Mouse (Mus musculus): ENCODE results near the gene Dlg5. TPM values are rescaled to one million over a fixed set of nuclear protein-coding genes. Genes with fewer than 3 reads are reported as not detected.
A peak's percentile ranks its signal among the peaks of the same experiment; 100 is the strongest.

Gene Dlg5
- polyA plus RNA-seq, 1 experiment from 2014 or later = 32.5 TPM

DNA sequence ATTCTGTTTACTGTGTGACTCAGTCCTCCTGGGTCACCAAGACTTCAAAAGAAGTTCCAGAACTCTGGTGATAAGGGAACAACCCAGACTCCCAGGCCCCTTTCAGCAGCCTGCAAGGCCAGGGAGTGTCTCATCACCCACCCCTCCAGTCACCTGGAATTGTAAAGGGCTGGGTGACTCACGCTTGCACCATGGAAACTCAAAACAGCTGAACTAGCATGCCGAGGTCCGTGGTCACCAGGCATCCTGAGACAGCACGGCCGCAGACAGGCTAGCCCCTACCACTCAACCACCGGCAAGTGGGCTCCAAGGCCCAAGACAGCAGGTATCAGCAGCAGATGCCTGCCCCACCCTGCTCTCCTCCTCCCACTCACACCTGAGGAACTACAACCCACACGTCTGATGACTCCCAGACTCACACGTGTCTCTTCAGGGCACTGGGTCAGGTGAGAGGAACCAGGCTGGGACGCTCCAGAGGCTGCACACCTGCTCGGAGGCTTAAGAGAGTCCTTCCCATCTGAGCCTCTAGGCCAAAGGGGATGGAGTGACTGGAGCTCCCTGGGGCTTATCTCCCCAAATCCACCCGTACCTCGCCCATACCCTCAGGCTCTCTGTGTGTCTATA, 38.9 kb downstream of the Dlg5 start:
- peak overlapping the region; percentile 26; the same call in 1 of the 2 replicates for H3K27ac ChIP-seq
- no peak overlapping the region for H3K4me3 ChIP-seq (replicated peaks; ENCODE audit: low read length)
- H3K4me1 ChIP-seq (replicated peaks; ENCODE audit: control insufficient read depth, insufficient read depth, low read length) = peaks cover 35% of the 10 kb centered on the region
- ATAC-seq (ENCODE audit: low FRiP score) = no peak
- 71% methylated on average over 12 of the region's 12 CpGs for WGBS
- no peak for DNase-seq (ENCODE audit: low spot score)
- H3K36me3 ChIP-seq (replicated peaks; ENCODE audit: control insufficient read depth, insufficient read depth) = no peaks in the 10 kb centered on the region
- no peaks in the 10 kb centered on the region for H3K9me3 ChIP-seq (ENCODE audit: control insufficient read depth, low read length)
- no peak overlapping the region for H3K4me2 ChIP-seq (replicated peaks)
- no peaks in the 10 kb centered on the region for H3K27me3 ChIP-seq (ENCODE audit: control insufficient read depth, insufficient read depth, low read length)
- H3K9ac ChIP-seq = no peak overlapping the region

DNA sequence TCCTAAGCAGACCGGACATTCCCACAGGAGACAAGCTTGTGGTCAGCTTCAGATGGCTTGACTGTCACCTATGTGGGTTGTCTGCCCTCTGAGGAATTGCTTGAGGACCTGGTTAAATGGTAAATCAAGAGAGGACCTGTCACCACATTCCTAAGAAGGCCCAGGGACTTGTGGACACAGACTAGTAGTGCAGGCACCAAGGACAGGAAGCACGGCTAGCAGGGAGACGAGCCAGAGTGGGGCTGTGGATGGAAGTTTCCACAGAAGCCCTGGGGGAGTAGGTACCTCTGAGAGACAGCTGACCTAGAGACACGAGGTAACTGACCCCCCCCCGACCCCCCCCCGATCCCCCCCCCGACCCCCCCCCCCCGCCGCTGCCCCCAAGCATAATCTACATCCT, 39.4 kb downstream of the Dlg5 start:
- ATAC-seq (ENCODE audit: low FRiP score) (no peak), DNase-seq (ENCODE audit: low spot score) (no peak)
- 34% methylated on average over 7 of the region's 9 CpGs for WGBS
- no peak overlapping the region for H3K9ac ChIP-seq
- H3K4me2 ChIP-seq (replicated peaks) = no peak overlapping the region
- H3K4me3 ChIP-seq (replicated peaks; ENCODE audit: low read length) = no peak overlapping the region
- H3K36me3 ChIP-seq (replicated peaks; ENCODE audit: control insufficient read depth, insufficient read depth) = no peaks in the 10 kb centered on the region
- H3K27me3 ChIP-seq (ENCODE audit: control insufficient read depth, insufficient read depth, low read length) = no peaks in the 10 kb centered on the region
- peaks cover 34% of the 10 kb centered on the region for H3K4me1 ChIP-seq (replicated peaks; ENCODE audit: control insufficient read depth, insufficient read depth, low read length)
- no peaks in the 10 kb centered on the region for H3K9me3 ChIP-seq (ENCODE audit: control insufficient read depth, low read length)
- H3K27ac ChIP-seq = peak overlapping the region; percentile 70; the same call in 1 of the 2 replicates

DNA sequence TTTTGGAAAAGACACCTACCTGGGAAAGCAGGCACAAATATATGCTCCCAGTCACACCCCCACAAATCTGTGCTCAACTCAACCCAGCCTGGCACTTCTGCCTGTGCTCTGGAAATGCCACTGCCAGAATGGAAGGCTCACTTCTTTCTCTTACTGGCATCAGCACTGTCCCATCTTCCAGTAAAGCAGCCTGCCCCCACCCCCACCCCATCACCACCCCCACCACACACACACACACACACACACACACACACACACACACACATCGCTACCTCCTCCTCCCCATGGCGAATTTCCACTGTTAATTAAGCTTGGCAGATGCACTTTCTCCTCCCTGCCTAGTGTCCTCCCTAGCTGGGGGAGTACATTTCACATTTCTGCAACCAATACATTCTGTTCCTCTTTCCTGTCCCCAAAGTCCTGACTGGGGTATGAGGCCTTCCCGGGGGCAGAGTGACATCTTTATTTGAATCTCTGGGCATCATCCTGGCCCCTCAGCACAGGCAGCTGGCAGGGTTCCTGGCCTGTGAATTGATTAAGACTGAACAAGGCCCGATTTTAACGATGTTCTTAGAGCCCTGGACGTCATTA, 40.3 kb downstream of the Dlg5 start:
- H3K4me3 ChIP-seq (replicated peaks; ENCODE audit: low read length) = no peak overlapping the region
- peak overlapping the region; percentile 70 for H3K27ac ChIP-seq
- no peaks in the 10 kb centered on the region for H3K9me3 ChIP-seq (ENCODE audit: control insufficient read depth, low read length)
- H3K27me3 ChIP-seq (ENCODE audit: control insufficient read depth, insufficient read depth, low read length) = no peaks in the 10 kb centered on the region
- H3K4me1 ChIP-seq (replicated peaks; ENCODE audit: control insufficient read depth, insufficient read depth, low read length) = peaks cover 34% of the 10 kb centered on the region
- H3K9ac ChIP-seq = no peak overlapping the region; the same call in 1 of the 2 replicates
- WGBS = 7% methylated on average over 6 of the region's 6 CpGs
- no peak overlapping the region for H3K4me2 ChIP-seq (replicated peaks)
- ATAC-seq (ENCODE audit: low FRiP score) (peak; percentile 35), DNase-seq (ENCODE audit: low spot score) (peak; percentile 32)
- peaks cover under 1% of the 10 kb centered on the region for H3K36me3 ChIP-seq (replicated peaks; ENCODE audit: control insufficient read depth, insufficient read depth)

DNA sequence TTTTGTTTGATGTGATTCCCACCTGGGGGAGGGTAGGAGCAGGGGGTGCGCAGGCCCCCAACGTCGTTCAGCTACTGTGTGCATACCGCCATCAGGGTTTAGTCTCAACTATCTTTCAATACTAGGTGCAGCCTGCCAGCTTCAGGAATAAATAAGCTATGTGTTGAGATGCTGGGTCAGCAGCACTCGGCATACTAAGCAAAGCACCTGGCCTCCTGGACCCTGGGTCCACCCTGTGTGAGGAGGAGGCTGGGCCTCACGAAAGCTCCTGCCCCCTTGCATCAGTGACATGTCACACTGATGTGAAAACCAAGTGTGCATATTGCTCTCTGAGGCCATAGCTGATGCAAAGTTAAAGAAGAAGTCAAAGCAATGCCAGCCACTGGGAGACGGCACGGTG, 42.5 kb downstream of the Dlg5 start:
- ATAC-seq (ENCODE audit: low FRiP score) (no peak), DNase-seq (ENCODE audit: low spot score) (no peak)
- 91% methylated on average over 8 of the region's 8 CpGs for WGBS
- Histone ChIP-seq H3K27me3 (ENCODE audit: control insufficient read depth, insufficient read depth, low read length) (no peaks in the 10 kb centered on the region), H3K36me3 (replicated peaks; ENCODE audit: control insufficient read depth, insufficient read depth) (peaks cover 8% of the 10 kb centered on the region), H3K9ac (no peak overlapping the region), H3K4me1 (replicated peaks; ENCODE audit: control insufficient read depth, insufficient read depth, low read length) (peaks cover 34% of the 10 kb centered on the region), H3K4me2 (replicated peaks) (no peak overlapping the region), H3K4me3 (replicated peaks; ENCODE audit: low read length) (no peak overlapping the region), H3K27ac (no peak overlapping the region), H3K9me3 (ENCODE audit: control insufficient read depth, low read length) (no peaks in the 10 kb centered on the region)

DNA sequence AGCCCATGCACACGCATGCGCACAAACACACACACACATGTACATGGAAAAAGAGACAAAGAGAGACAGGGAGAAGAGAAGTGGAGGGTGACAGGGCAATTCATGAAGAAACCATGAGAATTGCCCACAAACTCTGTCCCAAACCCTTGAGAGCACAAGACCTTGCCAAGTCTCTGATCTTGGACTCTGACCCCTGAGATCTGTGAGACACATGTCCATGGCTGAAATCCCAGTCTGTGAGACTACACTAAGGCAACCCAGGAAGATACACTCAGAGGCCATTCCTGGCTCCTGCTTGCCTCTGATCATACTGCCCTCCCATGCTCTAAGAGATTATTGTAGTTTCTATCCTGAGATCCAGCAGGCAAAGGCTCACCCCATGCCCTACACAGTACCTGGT, 44.9 kb downstream of the Dlg5 start:
- H3K4me2 ChIP-seq (replicated peaks) = no peak overlapping the region
- no peak overlapping the region for H3K4me3 ChIP-seq (replicated peaks; ENCODE audit: low read length)
- H3K9ac ChIP-seq = no peak overlapping the region
- no peak overlapping the region for H3K27ac ChIP-seq
- WGBS = 96% methylated on average over 2 of the region's 2 CpGs
- peaks cover 8% of the 10 kb centered on the region for H3K36me3 ChIP-seq (replicated peaks; ENCODE audit: control insufficient read depth, insufficient read depth)
- H3K9me3 ChIP-seq (ENCODE audit: control insufficient read depth, low read length) = no peaks in the 10 kb centered on the region
- H3K4me1 ChIP-seq (replicated peaks; ENCODE audit: control insufficient read depth, insufficient read depth, low read length) = peaks cover 21% of the 10 kb centered on the region
- ATAC-seq (ENCODE audit: low FRiP score) (no peak), DNase-seq (ENCODE audit: low spot score) (no peak)
- no peaks in the 10 kb centered on the region for H3K27me3 ChIP-seq (ENCODE audit: control insufficient read depth, insufficient read depth, low read length)

DNA sequence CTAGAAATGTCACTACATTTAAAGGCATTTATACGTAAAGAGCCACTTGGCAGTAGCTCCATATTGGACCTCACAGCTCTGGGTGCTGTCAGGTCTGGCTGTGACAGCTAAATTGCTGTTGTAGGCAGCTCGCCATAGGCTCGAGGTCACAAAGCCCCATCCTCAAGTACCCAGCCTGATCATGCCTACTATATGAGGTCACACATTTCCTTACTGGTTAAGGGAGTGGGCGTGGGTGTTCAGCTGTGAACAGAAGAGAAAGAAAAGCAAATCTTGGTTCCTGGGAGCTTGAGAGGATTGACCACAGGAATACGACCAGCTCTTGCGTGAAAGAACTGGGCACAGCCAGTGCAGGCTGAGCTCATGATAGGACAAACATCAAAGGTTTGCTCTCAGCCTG, 46.0 kb downstream of the Dlg5 start:
- H3K36me3 ChIP-seq (replicated peaks; ENCODE audit: control insufficient read depth, insufficient read depth) = peaks cover 8% of the 10 kb centered on the region
- no peaks in the 10 kb centered on the region for H3K9me3 ChIP-seq (ENCODE audit: control insufficient read depth, low read length)
- H3K4me1 ChIP-seq (replicated peaks; ENCODE audit: control insufficient read depth, insufficient read depth, low read length) = peaks cover 10% of the 10 kb centered on the region
- ATAC-seq (ENCODE audit: low FRiP score) = no peak
- WGBS = 90% methylated on average over 6 of the region's 6 CpGs
- no peak overlapping the region for H3K4me3 ChIP-seq (replicated peaks; ENCODE audit: low read length)
- no peak overlapping the region for H3K27ac ChIP-seq
- DNase-seq (ENCODE audit: low spot score) = no peak
- no peaks in the 10 kb centered on the region for H3K27me3 ChIP-seq (ENCODE audit: control insufficient read depth, insufficient read depth, low read length)
- no peak overlapping the region for H3K9ac ChIP-seq
- no peak overlapping the region for H3K4me2 ChIP-seq (replicated peaks)

DNA sequence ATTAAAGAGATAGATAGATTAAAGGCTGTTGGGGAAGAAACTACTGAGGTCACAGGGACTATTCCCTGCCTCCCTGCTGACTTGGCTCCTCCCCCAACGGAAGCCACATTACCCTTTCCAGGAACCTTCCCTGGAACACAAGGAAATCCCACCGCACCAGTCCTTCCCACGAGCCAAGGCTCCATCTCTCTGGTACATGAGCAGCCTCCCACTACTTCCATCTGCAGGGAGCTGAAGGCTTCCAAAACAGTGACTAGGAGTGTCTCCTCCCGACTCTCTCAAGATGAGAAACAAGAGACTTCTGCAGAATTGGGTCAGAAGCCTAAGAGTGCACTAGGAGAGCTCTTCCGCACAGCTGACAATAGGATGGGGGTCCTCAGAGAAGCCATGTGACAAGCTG, 47.9 kb downstream of the Dlg5 start:
- no peaks in the 10 kb centered on the region for H3K9me3 ChIP-seq (ENCODE audit: control insufficient read depth, low read length)
- no peak for ATAC-seq (ENCODE audit: low FRiP score)
- H3K27me3 ChIP-seq (ENCODE audit: control insufficient read depth, insufficient read depth, low read length) = no peaks in the 10 kb centered on the region
- H3K4me1 ChIP-seq (replicated peaks; ENCODE audit: control insufficient read depth, insufficient read depth, low read length) = no peaks in the 10 kb centered on the region
- no peak overlapping the region for H3K4me2 ChIP-seq (replicated peaks)
- no peak for DNase-seq (ENCODE audit: low spot score)
- H3K9ac ChIP-seq = no peak overlapping the region
- H3K27ac ChIP-seq = no peak overlapping the region
- peaks cover 8% of the 10 kb centered on the region for H3K36me3 ChIP-seq (replicated peaks; ENCODE audit: control insufficient read depth, insufficient read depth)
- WGBS = 86% methylated on average over 5 of the region's 5 CpGs
- H3K4me3 ChIP-seq (replicated peaks; ENCODE audit: low read length) = no peak overlapping the region

DNA sequence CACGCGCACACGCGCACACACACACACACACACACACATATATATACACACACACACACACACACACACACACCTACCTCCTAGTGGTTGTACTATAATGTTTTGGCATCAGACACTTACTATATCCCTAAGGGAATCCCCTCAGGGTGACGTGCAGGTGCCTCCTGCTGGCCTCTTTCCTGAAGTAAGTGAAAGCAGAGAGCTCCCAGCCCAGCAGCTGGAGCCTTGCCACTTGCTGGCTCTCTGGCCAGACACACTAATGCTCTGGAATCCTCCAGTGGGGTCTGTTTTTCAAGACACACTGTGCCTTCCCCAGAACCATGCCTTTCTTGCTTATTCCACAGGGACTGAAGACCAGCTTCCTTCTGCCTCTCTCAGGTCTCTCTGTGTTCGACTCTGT, 48.8 kb downstream of the Dlg5 start:
- no peaks in the 10 kb centered on the region for H3K4me1 ChIP-seq (replicated peaks; ENCODE audit: control insufficient read depth, insufficient read depth, low read length)
- ATAC-seq (ENCODE audit: low FRiP score) (no peak), DNase-seq (ENCODE audit: low spot score) (no peak)
- no peaks in the 10 kb centered on the region for H3K9me3 ChIP-seq (ENCODE audit: control insufficient read depth, low read length)
- H3K4me2 ChIP-seq (replicated peaks) = no peak overlapping the region
- H3K36me3 ChIP-seq (replicated peaks; ENCODE audit: control insufficient read depth, insufficient read depth) = peaks cover 8% of the 10 kb centered on the region
- no peak overlapping the region for H3K4me3 ChIP-seq (replicated peaks; ENCODE audit: low read length)
- H3K9ac ChIP-seq = no peak overlapping the region
- H3K27ac ChIP-seq = no peak overlapping the region
- WGBS = 86% methylated on average over 6 of the region's 6 CpGs
- H3K27me3 ChIP-seq (ENCODE audit: control insufficient read depth, insufficient read depth, low read length) = no peaks in the 10 kb centered on the region

DNA sequence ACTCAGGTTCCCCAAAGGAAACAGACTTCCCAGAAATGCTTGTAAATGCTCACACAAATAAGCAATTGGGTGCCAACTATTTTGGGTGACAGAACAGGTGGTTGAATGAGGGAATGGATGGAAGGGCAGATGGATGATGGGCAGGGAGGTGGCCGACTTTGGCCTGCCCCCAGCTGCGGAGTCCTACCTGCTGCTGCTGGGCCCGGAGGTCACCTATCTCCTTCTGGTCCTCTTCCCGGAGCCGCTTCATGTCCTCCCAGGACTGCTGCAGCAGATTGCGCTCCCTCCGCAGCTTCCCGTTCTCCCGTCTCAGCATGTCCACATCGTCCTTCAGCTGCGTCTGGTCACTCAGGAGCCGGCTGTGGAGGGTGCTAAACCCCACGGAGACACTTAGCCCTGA, 55.6 kb downstream of the Dlg5 start:
- Histone ChIP-seq H3K36me3 (replicated peaks; ENCODE audit: control insufficient read depth, insufficient read depth) (0 out of 2 replicates have a peak, but pooled peaks cover 8% of the 10 kb centered on the region), H3K4me3 (replicated peaks; ENCODE audit: low read length) (no peak overlapping the region), H3K27ac (no peak overlapping the region), H3K4me1 (replicated peaks; ENCODE audit: control insufficient read depth, insufficient read depth, low read length) (no peaks in the 10 kb centered on the region), H3K9me3 (ENCODE audit: control insufficient read depth, low read length) (no peaks in the 10 kb centered on the region), H3K9ac (no peak overlapping the region), H3K27me3 (ENCODE audit: control insufficient read depth, insufficient read depth, low read length) (no peaks in the 10 kb centered on the region), H3K4me2 (replicated peaks) (no peak overlapping the region)
- DNase-seq (ENCODE audit: low spot score) = no peak
- 96% methylated on average over 13 of the region's 13 CpGs for WGBS
- ATAC-seq (ENCODE audit: low FRiP score) = no peak
